Mouse (Mus musculus) adrenal gland, adult 2 months (tissue): ENCODE data around the gene Lims1. TPM values are rescaled to one million over a fixed set of nuclear protein-coding genes. Genes with fewer than 3 reads are reported as not detected.
A peak's percentile ranks its signal among the peaks of the same experiment; 100 is the strongest.

Experiments
- DNase-seq: peaks from one replicate; pipeline ENCODE4 v3.0.0; 2021
- polyA plus RNA-seq: library from polyadenylated mRNA; depleted of rRNA; stranded (reverse); fragments of >200 nt; gene quantifications from 2 replicates; pipeline ENCODE4 v1.2.3, GENCODE M21; 2012
- total RNA-seq, 2 experiments: library from RNA; stranded (reverse); gene quantifications; 2 replicates each; pipeline ENCODE4 v1.2.3; 2021

The Lims1 gene
- total and polyA plus RNA-seq, 3 experiments, result 2.6 to 50.6 (median 41.4) TPM

DNA sequence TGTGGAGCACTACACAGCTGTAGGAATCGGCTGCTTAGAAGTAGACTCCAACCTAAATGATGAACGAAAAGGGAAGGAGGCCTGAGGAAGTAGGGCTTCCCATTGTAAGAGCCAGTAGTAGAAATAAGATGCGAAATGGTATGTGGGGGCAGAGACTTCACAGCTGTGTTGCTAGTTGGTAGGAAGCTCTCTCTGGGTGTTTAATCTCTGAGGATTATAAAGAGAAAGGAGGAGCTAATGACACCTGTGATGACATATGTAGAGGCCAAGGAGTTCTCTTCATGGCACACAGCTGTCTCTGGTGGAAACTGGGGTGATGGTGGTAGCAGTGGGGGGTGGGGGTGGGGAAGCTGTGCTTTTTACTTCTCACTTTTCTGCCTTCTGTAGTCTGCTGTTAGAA, 27.3 kb downstream of the Lims1 start:
- no peak for DNase-seq

GRCm38 (mm10) chr10:58351670-58352069, 28.4 kb downstream of the Lims1 start:
- DNase-seq, result no peak

- no peak for DNase-seq
Measured at GRCm38 (mm10) chr10:58352364-58352763, 29.1 kb downstream of the Lims1 start.

- no peak for DNase-seq
Measured at GRCm38 (mm10) chr10:58354561-58354960, 31.3 kb downstream of the Lims1 start.

- DNase-seq, result no peak
Measured at GRCm38 (mm10) chr10:58356460-58356859, 33.2 kb downstream of the Lims1 start.

GRCm38 (mm10) chr10:58359123-58359522, 35.9 kb downstream of the Lims1 start:
- peak; percentile 26 for DNase-seq

GRCm38 (mm10) chr10:58359952-58360351, 36.7 kb downstream of the Lims1 start:
- no peak for DNase-seq

DNA sequence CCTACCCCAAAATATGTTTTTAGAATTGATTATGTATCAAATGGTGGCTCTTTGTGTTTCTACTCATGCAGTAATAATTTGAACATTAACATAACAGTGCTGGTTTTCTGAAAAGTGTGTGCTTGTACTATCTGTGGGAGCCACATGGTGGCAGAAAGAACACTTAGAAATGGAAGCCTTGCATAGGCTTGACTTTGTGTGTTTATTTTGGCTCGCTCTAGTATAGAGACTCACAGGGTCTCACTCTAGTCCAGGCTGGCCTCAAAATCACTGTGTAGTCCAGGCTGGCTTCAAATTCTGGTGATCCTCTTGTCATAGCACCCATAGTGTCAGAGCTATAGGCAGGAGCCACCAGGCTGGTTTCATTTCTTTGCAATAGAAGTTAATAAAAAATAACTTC, 39.5 kb downstream of the Lims1 start:
- no peak for DNase-seq

GRCm38 (mm10) chr10:58364770-58365515, 41.7 kb downstream of the Lims1 start:
- DNase-seq, result no peak

DNA sequence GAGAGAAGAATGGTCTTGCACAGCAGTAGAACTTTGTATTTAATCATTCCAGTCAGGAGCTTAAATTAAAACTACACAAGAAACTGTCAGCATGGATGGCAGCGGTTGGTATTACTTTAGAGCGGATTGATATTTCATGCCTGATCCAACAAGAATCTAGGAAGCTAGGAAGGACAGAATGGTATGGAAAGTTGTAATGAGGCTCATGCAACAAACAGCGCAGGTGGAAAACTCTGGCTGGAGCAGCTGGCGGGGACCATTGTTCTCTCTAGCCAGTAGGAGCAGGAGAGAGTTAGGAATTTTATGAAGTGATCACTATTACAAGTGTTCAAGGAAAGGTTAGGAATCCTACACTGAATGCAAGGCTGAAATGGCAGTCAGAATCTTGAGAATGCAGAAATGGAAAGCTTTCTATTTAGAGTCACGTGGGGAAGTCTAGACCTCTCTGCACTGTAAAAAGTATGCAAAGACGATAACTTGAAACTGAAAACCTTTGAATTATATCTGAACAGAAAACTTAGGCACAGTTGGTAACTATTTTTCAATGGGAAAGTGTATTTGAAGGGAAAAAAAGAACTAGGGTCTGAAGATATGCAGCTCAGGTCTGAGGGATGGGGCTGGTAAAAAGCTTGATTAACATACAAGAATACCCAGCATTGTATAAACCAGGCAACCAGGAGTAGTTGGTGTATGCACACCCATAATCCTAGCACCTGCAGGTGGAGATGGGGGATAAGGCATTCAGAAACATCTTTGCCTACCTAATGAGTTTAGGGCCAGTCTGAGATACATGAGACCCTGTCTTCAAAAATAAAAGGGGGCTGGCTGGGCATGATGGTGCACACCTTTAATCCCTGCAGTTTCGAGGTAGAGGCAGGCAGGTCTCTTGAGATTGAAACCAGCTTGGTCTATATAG, 45.8 kb downstream of the Lims1 start:
- DNase-seq, result no peak

GRCm38 (mm10) chr10:58369707-58370093, 46.4 kb downstream of the Lims1 start:
- DNase-seq, result no peak

DNA sequence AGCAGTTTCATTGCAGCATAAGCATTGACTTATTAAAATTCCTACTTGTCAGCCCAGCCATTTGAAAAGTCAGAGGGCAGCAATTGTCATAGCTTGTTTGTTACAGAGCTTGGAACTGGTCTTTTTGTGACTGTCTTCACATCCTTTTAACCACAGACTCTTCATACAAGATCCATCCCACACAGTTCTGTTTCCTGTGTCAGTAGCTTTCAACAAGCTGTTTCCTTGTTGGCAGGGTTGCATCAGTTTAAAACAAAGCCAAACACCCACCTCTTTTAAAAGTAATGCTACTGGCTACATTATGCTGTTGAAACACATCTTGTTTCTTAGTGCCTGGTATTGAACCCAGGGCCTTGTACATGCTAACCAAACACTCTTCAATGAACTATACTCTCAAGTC, 46.9 kb downstream of the Lims1 start:
- no peak for DNase-seq

DNA sequence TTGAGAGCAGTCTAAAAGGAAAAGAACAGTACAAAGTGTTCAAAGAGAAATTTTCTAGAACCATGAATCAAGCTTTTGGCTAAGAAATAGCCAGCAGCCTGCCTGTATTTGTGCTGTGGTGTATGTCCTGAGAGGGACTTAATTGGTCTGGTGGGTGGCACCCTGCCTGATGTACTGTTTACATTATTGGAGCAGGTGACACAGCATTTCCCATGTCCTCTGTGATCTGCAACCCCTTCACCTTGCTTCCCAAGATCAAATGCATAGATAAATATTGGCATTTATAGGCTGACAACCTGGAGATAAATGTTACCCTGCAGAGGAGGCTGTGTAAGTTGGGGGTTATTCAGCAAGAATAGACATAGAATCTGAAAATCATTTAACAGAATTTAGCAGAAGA, 47.3 kb downstream of the Lims1 start:
- no peak for DNase-seq

DNA sequence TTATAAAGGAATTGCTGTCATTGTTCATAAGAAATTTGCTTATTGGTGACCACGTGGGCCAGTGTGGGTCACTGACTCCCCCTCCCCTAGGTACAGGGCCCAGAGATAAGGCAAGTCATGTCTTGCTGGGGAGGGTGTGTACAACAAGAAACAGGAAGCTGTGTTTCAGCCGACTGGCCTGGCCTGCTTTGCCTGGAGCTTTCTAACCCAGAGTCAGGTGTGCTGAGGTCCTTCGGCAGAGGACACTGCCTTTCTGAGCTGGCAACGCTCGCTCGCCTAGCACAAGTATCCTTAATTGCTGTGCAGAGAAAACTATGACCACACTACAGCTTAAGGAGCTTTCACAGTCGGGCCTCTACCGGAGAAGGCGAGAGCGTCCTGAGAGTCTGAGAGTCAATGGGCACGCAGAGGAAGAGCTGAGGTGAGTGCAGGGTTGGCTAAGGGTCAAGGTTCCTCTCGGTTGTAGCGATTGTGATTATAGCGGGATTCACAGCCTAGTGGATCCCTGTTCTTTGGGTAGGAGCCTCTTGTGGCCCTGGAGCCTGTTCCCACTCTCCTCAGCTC, 48.1 kb downstream of the Lims1 start:
- peak; percentile 17 for DNase-seq

DNA sequence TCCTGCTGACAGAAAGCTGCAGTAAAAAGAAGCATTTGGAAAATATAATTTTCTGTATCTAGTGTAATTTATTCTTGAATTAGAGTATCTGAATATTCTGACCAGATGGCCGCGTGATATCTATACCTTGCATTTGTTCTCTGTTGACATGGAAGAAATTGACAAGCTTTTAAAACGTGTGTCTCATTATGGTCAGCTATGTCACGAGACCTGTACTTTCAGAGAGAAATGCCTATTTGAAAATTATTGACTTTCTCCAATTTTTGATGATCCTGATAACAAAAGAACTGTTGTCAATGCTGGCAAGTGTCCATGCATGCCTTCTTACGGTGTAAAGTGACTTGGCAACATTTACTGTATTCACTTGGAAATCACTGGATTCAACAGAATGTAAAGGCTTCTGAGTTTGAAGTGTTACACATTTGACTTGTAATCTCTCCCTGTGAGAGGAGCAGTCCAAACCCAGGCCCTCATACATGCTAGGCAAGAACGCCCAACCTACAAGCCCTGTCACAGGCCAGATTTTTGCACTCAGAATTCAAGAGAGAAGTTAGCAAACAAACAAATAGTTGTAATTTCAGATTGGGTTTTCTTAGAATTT, 49.3 kb downstream of the Lims1 start:
- no peak for DNase-seq

DNA sequence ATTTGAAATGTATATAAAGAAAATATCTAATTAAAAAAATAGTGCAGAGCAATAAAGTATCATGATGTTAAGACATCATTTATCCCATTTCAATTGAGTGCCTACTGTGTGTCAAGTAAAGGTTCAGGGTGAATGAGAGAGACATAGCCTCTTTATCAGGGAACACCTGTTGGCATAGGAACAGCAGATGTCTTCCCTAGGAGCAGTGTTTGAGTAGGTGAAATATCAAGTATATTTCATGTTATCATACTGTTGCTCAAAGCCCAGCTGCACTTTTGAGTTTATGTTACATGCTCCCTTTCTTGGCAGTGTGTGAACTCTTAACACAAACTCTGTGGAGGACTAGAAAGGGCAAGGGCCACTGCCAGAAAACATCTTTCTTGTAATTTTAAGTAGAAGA, 50.6 kb downstream of the Lims1 start:
- DNase-seq, result no peak

DNA sequence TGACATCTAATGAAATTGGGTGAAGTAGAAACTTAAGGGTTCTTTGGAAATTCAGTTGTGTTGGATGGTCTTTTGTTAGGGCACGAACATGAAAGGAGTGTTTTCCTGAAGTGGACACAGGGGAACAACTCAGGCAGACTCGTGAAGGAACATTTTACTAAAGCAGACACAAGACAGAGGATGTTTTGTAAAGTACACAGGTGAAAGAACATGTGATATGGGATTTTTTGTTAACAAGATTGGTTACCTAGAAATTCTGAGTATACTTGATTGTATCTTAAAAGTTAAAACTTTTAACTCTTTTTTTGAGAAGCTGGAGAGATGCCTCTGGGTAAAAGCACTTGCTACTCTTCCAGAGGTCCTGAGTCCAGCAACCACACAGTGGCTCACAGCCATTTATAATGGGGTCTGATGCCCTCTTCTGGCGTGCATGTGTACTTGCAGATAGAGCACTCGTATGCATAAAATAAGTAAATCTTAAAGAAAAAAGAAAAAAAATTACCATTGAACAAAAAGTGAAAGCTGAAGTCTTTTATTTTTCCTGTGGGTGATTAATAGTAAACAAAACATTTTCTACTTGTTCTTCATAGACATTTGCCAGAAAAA, 54.4 kb downstream of the Lims1 start:
- peak; percentile 33 for DNase-seq

DNA sequence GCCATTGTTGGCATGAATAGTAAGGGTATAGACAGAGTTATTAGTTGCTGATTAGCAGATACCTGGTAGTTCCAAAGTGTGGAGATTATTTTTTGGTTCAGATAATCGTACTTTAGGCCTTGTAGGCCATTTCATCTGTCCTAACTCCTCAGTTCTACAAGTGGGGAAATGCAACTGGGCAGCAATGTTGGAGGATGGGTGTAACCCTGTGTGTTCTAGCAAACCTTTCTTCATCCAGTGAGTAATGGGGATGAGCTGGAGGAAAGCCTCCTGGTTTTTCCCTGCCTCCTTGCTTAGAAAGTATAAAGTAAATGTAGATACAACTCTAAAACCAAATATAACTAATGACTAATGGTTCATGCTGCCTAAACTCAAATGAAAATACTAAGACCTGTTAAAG, 55.1 kb downstream of the Lims1 start:
- DNase-seq, result no peak

DNA sequence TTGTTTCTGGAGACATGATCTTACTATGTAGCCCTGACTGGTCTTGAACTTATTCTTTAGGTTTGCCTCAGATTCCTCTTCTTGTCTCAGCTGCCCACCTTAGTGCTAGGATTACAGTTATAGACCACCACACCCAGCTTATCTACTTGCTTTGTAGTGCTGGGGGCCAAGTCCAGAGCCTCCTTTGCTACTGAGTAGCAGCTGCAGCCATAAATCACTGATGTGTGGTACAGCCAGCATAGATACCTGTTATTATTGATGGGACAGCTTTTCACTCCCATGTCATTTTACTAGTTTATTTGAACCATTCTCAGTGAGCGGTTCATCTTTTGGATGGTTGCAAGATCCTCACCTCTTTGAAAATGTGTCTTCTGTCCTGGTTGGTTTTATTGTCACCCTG, 56.4 kb downstream of the Lims1 start:
- DNase-seq, result no peak

GRCm38 (mm10) chr10:58381904-58382303, 58.6 kb downstream of the Lims1 start:
- no peak for DNase-seq

- no peak for DNase-seq
Measured at GRCm38 (mm10) chr10:58382621-58383101, 59.4 kb downstream of the Lims1 start.

GRCm38 (mm10) chr10:58383282-58383681, 60.0 kb downstream of the Lims1 start:
- DNase-seq, result peak; percentile 26
